Mouse (Mus musculus) spleen, adult 2 months (tissue): Measurements from ENCODE around the gene Klk1b3. TPM values are rescaled to one million over a fixed set of nuclear protein-coding genes. Genes with fewer than 3 reads are reported as not detected.
"Not testable (repeated sequence)": the region's sequence is repeated elsewhere in the genome, so short reads cannot be mapped to it uniquely, and the experiment has no call there.

Experiments used
- DNase-seq, 2 experiments: peaks; one replicate each; pipeline versions ENCODE4 v3.0.0 to v3.0.0-alpha.2; 2012 to 2021; ENCODE audit warnings: low spot score in 2 of 2, low read depth in 1 of 2
- H3K27ac ChIP-seq: fragments of 200-500 bp; 2 replicates; pipeline ENCODE4 v1.5.1; 2012; ENCODE audit warnings: low read length, inconsistent platforms; ENCODE audit not compliant: insufficient read depth
- H3K27me3 ChIP-seq: fragments of 200-500 bp; 2 replicates; pipeline ENCODE4 v1.6.1; 2012; ENCODE audit warnings: mild to moderate bottlenecking, moderate library complexity, low read length, inconsistent platforms; ENCODE audit not compliant: control insufficient read depth, insufficient read depth
- H3K36me3 ChIP-seq: fragments of 200-500 bp; 2 replicates; pipeline ENCODE4 v1.6.1; 2012; ENCODE audit warnings: mild to moderate bottlenecking, low read length, inconsistent platforms; ENCODE audit not compliant: control insufficient read depth, insufficient read depth
- H3K4me1 ChIP-seq: fragments of 200-500 bp; 2 replicates; pipeline ENCODE4 v1.6.1; 2011; ENCODE audit warnings: inconsistent platforms; ENCODE audit not compliant: control insufficient read depth, insufficient read depth, insufficient read length
- H3K4me3 ChIP-seq: fragments of 200-500 bp; 2 replicates; pipeline ENCODE4 v1.5.1; 2011; ENCODE audit warnings: mild to moderate bottlenecking, inconsistent platforms; ENCODE audit not compliant: insufficient read depth, insufficient read length; ENCODE audit errors: extremely low read depth
- CTCF ChIP-seq: fragments of 200-500 bp; IDR thresholded peaks from 2 replicates; pipeline ENCODE4 v1.5.1; 2011; ENCODE audit warnings: mild to moderate bottlenecking, inconsistent platforms; ENCODE audit not compliant: insufficient read depth, insufficient read length, insufficient replicate concordance; ENCODE audit errors: extremely low read depth
- POLR2A ChIP-seq: fragments of 200-500 bp; IDR thresholded peaks from 2 replicates; pipeline ENCODE4 v1.6.1; 2011; ENCODE audit warnings: low read depth, low read length, inconsistent platforms
- WGBS: fragments of 180-500 bp; shearing (Covaris S2); methylation state at CpG from one replicate; pipeline ENCODE4 v1.1.7; 2018; 5-methylcytosine and 5-hydroxymethylcytosine counted together
- polyA plus RNA-seq: library from polyadenylated mRNA; depleted of rRNA; stranded (reverse); fragments of >200 nt; gene quantifications from 2 replicates; pipeline ENCODE4 v1.2.3, GENCODE M21; 2012; rRNA removed

Klk1b3 gene
- polyA plus RNA-seq, 1 experiment: 0.97 TPM

DNA sequence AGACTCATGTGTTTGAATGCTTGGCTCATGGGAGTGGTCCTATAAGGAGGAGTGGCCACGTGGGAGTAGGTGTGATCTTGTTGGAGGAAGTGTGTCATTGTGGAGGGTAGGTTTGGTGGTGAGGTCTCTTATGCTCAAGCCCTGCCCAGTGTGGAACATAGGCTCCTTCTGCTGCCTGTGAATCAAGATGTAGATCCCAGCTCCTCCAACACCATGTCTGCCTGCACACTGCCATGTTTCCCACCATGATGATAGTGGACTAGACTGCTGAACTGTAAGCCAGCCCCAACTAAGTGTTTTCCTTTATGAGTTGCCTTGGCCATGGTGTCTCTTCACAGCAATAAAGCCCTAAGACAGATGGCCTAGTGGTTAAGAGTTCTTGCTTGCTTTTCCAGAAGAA lies 46.1 kb downstream of the Klk1b3 start:
- Histone ChIP-seq H3K4me1 (peaks cover 8% of the 10 kb centered on the region; the same call in 1 of the 2 replicates), H3K27me3 (no peaks in the 10 kb centered on the region), H3K36me3 (no peaks in the 10 kb centered on the region), H3K27ac (no peak overlapping the region), H3K4me3 (no peak overlapping the region)
- no peak for DNase-seq
- 62% methylated on average over 1 of the region's 1 CpGs for WGBS
- TF ChIP-seq POLR2A (no peak), CTCF (no peak)

DNA sequence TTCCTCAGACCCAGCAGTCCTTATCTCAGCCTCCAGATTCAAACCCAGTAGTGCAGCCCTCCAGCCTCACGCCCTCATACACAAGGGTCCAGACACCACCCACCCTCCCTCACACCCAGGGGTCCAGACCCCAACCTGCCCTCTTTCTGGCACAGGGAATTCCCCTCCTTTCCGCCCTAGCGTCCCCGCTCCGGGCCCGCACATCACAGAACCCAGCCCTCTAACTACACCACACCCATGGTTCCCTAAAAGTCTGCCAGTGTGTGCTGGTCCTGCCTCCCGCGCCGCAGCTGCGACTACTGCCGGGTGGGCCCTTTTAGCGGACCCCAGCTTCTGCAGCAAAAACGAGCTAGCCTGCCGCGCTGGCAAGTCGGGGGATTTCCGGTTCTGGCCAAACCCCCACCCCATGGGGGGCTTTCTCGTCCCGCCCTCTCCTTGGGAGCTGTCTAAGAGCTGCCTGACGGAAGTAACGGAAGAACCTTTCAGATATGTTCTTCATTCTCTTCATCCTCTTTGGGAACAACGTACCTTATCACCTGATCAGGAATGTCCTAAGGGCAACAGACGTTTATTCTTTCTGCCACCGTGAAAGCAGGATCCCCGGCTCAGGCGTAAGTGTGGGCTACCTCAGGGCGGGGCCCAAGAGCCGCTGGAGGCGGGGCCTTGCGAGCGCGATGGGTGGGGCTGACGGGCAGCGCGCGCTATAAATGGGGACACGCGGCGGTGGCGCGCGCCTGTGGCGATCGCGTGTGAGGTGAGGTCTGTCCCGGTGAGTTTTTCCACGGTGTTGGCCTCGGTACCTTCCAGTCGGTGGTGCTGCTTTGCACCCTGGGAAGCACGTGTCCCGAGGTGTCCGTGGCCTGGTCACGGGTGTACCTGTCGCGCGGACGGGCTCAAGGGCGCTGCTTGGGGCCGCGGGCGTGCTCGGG lies 48.3 kb downstream of the Klk1b3 start, which contains the start of the genes 1700028J19Rik and 2410002F23Rik:
1700028J19Rik (minus strand) TSS at position 641 of the 929 bp plus-strand sequence.
2410002F23Rik (plus strand) TSS at position 668 of the 929 bp plus-strand sequence.
- H3K27me3 ChIP-seq: no peaks in the 10 kb centered on the region
- H3K4me1 ChIP-seq: peaks cover 8% of the 10 kb centered on the region; the same call in 1 of the 2 replicates
- WGBS: under 1% methylated on average over 62 of the region's 62 CpGs
- H3K27ac ChIP-seq: peak within 1 kb of the TSS; percentile 89
- H3K36me3 ChIP-seq: peaks cover 13% of the 10 kb centered on the region
- TF ChIP-seq CTCF (no peak), POLR2A (peak; percentile 97)
- peak; percentile 82 to 86 for DNase-seq
- peak within 1 kb of the TSS; percentile 99 for H3K4me3 ChIP-seq

- TF ChIP-seq CTCF (no peak), POLR2A (no peak)
- peak overlapping the region; percentile 99 for H3K4me3 ChIP-seq
- H3K27me3 ChIP-seq: no peaks in the 10 kb centered on the region
- peaks cover 8% of the 10 kb centered on the region; the same call in 1 of the 2 replicates for H3K4me1 ChIP-seq
- peaks cover 13% of the 10 kb centered on the region for H3K36me3 ChIP-seq
- DNase-seq: peak; percentile 37 to 47
- H3K27ac ChIP-seq: peak overlapping the region; percentile 89
- WGBS: 0% methylated on average over 23 of the region's 23 CpGs
These were observed 49.0 kb downstream of the Klk1b3 start for GRCm38 (mm10) chr7:44246984-44247470.

DNA sequence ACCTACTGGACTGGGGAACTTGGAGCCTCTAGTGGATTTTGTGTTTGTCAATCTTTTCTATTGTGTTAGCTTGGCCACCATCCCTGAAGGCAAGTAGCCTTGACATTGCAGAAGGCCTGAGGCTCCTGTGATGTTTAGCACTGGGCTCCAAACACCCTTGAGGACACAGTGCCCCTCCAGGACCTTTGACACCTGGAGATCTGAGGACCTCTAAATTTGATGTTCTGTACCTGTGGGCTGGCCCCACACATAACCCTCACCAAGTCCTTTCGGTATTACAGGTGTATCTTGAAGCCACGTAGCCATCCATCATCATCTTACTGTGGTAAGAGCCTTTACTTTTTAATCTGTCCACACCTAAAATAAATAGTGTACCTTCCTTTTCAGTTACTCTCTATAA lies 50.0 kb downstream of the Klk1b3 start:
- Histone ChIP-seq H3K4me1 (peaks cover 8% of the 10 kb centered on the region; the same call in 1 of the 2 replicates), H3K4me3 (no peak overlapping the region), H3K27me3 (no peaks in the 10 kb centered on the region), H3K36me3 (peaks cover 22% of the 10 kb centered on the region), H3K27ac (no peak overlapping the region)
- 81% methylated on average over 2 of the region's 2 CpGs for WGBS
- no peak for DNase-seq
- TF ChIP-seq POLR2A: no peak
- TF ChIP-seq CTCF: no peak

- Histone ChIP-seq H3K36me3 (peaks cover 22% of the 10 kb centered on the region), H3K27me3 (no peaks in the 10 kb centered on the region), H3K4me3 (no peak overlapping the region), H3K27ac (no peak overlapping the region), H3K4me1 (peaks cover 8% of the 10 kb centered on the region; the same call in 1 of the 2 replicates)
- no peak for DNase-seq
- TF ChIP-seq CTCF (no peak), POLR2A (no peak)
- 96% methylated on average over 4 of the region's 4 CpGs for WGBS
These were observed 51.3 kb downstream of the Klk1b3 start for GRCm38 (mm10) chr7:44249248-44249647.

DNA sequence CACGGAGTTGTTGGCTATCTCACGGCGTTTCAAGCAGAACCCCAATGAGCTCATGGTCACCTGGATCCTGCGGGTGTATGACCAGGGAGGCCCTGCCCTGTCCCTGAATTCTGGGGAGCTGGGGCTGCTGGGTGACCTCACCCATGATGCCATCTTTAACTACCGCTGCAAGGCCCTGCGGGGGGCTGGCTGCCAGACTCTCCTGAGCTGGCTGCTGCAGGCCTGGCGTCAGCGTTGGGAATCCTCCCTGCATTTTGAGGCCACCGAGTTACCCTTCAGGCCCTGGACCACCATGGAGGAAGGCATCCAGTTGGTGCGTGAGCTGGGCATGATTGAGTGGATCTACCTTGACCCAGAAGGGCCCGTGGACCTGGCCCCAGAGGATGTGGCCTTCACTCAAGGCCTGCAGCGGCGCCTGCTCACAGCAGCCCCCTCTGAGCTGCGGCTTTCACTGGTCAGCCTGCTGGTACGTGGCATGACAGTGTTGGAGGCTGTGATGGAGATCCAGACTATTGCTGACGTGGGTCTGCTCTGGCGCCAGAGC lies 52.8 kb downstream of the Klk1b3 start:
- H3K4me3 ChIP-seq, H3K4me1 ChIP-seq, DNase-seq, H3K27ac ChIP-seq, H3K27me3 ChIP-seq: not testable (repeated sequence)
- H3K36me3 ChIP-seq: peaks cover 22% of the 10 kb centered on the region
- WGBS: 93% methylated on average over 17 of the region's 17 CpGs

Other genes with a start within 250 kb of the Klk1b3 start
- gene Klk1b8, start 247.5 kb upstream of the Klk1b3 start, polyA plus RNA-seq: 0.18 and 0.19 TPM in 2 replicates
- gene Klk1b1, start 231.4 kb upstream of the Klk1b3 start, polyA plus RNA-seq: not detected in 2 replicates
- 0.22 TPM in 1 of 2 replicates, not detected in the other for gene Klk1b9, start 222.1 kb upstream of the Klk1b3 start, polyA plus RNA-seq
- 1.2 and 1.9 TPM in 2 replicates for gene Klk1b11, start 202.3 kb upstream of the Klk1b3 start, polyA plus RNA-seq
- gene Klk1b26, start 186.0 kb upstream of the Klk1b3 start, polyA plus RNA-seq: not detected in 2 replicates
- gene Klk1b27, start 145.9 kb upstream of the Klk1b3 start, polyA plus RNA-seq: 4.1 and 4.4 TPM in 2 replicates
- gene Klk1b21, start 95.9 kb upstream of the Klk1b3 start, polyA plus RNA-seq: not detected in 2 replicates
- 13.3 TPM in 1 of 2 replicates, not detected in the other for gene Klk1b22, start 85.5 kb upstream of the Klk1b3 start, polyA plus RNA-seq
- 0.06 TPM in 1 of 2 replicates, not detected in the other for gene Klk1b16, start 61.4 kb upstream of the Klk1b3 start, polyA plus RNA-seq
- 0.75 and 1.0 TPM in 2 replicates for gene Klk1b24, start 10.0 kb upstream of the Klk1b3 start, polyA plus RNA-seq
- gene Klk1b4, start 9.2 kb downstream of the Klk1b3 start, polyA plus RNA-seq: 3.0 and 6.3 TPM in 2 replicates
- 8.7 and 9.8 TPM in 2 replicates for gene Klk1b5, start 17.8 kb downstream of the Klk1b3 start, polyA plus RNA-seq
- 834 and 917 TPM in 2 replicates for gene Klk1, start 27.2 kb downstream of the Klk1b3 start, polyA plus RNA-seq
- not detected in 2 replicates for gene Gm36864, start 38.0 kb downstream of the Klk1b3 start, polyA plus RNA-seq
- 1.4 TPM in 2 replicates for gene 1700028J19Rik, start 48.5 kb downstream of the Klk1b3 start, polyA plus RNA-seq
- 98.9 and 139 TPM in 2 replicates for gene 2410002F23Rik, start 48.5 kb downstream of the Klk1b3 start, polyA plus RNA-seq
- not detected in 2 replicates for gene Acp4, start 59.2 kb downstream of the Klk1b3 start, polyA plus RNA-seq
- not detected in 2 replicates for gene Gm15517, start 63.3 kb downstream of the Klk1b3 start, polyA plus RNA-seq
- 4.0 and 5.2 TPM in 2 replicates for gene Clec11a, start 108.7 kb downstream of the Klk1b3 start, polyA plus RNA-seq
- gene Shank1, start 112.1 kb downstream of the Klk1b3 start, polyA plus RNA-seq: 4.5 and 4.8 TPM in 2 replicates
- 1.2 and 2.5 TPM in 2 replicates for gene Syt3, start 185.9 kb downstream of the Klk1b3 start, polyA plus RNA-seq
- gene 1700008O03Rik, start 187.6 kb downstream of the Klk1b3 start, polyA plus RNA-seq: 0.40 and 0.68 TPM in 2 replicates
- gene Lrrc4b, start 230.8 kb downstream of the Klk1b3 start, polyA plus RNA-seq: 0.22 and 0.23 TPM in 2 replicates